Mouse (Mus musculus) left cerebral cortex, adult 9 months (tissue): Measurements from ENCODE around the gene Slc40a1.

Source experiments
- DNase-seq, 2 experiments: peaks; one replicate each; pipeline ENCODE4 v3.0.0; 2022; ENCODE audit warnings: low spot score in 2 of 2

Gene Slc40a1

GRCm38 (mm10) chr1:45926393-45926763, at the start of gene Slc40a1:
Gene Slc40a1, minus strand, starts transcription at chr1:45926523.
- no peak for DNase-seq

GRCm38 (mm10) chr1:45971314-45971713, 45.0 kb upstream of the Slc40a1 start:
- no peak for DNase-seq

- DNase-seq, result no peak
Observed at GRCm38 (mm10) chr1:45948988-45949387, 22.7 kb upstream of the Slc40a1 start.

DNA sequence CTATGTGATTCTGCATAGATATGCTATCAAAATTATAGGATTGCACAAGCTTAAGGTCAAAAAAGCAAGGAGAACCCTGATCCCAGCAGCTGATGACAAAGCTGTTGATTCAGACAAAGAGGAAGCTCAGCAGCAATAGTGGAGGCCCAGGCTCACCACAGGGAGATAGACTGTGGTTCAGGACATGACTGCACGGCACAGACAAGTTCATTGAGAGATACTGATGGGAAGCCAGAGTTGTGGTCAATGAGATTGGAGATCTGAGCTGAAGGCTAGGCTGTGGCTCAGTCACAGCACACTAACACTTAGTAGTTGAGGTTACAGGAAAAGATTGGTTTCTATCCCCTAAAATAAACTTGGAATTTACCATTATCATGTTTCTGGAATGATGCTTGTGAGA, 21.5 kb upstream of the Slc40a1 start:
- no peak for DNase-seq

- DNase-seq, result no peak
Observed at GRCm38 (mm10) chr1:45931127-45931526, 4.8 kb upstream of the Slc40a1 start.

DNA sequence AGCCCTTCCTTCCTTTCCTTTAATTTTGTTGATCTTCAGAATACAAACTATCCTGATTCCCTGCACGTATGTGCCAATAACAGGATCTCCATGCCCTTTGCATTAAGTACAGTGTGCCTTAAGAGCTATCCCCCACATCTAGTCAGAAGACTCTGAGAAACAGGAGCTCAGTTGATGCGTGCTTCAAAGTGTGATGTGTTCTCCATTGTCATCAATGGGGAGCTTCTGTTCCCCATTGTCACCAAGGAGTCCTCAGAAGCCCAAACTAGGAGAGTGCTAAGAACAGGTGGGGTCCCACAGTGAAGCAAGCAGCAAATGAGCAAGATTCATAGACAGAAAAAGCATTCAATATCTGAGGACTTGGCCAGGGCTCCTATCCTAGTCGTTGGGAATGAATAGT, 588 bp upstream of the Slc40a1 start:
- no peak for DNase-seq

DNA sequence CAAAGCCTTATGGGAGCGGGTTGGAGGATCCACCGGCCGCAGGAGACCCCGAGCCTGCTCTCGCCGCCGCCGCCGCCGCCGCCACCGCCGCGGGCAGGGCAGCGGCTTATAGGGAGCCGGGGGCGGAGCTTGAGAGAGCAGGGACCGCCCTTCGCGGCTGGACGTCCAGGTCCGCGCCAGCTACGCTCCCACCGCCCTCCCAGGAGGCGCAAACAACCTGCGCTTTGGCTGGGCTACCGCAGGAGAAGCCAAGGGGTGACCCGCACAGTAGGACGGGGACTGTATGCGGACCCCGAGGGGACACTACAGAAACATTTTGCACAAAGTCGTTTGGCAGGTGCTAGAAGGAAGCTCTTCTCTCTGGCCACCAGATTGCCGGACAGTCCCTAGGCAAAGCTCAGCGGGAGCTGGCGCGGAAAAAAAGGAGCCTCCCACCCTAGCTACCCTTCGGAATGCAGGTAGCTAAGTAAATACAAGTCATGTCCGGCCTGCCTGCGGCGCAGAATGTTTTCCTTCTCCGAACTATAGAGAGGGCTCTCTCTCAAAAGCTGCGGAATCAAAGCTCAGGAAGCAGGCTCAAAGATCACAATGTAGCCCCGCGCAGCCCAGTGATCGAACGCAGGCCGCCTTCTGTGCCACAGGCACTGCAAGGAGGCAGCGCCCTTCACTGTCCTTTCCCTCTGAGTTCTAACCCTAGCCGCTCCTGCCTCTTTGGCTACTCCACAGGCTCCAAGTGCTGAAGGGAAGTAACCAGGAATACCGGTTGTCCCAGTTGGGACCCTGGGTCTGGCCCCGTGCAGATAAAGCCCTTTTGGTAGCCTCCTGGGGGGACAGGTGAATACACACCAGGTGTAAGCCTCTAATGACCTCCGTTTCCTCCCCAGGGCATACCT, 577 bp downstream of the Slc40a1 start:
- peak; percentile 9 to 55 for DNase-seq

- no peak for DNase-seq
Observed at GRCm38 (mm10) chr1:45925131-45925499, 1.2 kb downstream of the Slc40a1 start.

DNA sequence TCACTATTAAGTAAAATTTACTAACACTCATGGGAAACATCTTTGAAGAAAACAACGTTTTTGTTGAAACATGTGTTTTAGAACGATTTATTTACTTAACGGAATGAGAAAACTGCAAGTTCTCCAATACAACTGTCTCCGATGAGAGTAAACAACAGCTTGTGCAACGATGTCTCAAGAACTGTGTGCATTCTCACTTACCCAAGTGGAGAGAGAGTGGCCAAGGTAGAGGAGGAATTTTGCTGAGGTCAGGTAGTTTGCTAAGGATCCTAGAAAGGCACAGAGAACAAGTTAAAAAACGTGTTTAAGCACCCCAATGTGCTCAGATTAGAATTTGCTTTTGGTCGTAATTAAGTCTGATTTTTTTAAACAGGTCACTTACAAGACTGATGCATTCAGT, 1.8 kb downstream of the Slc40a1 start:
- no peak for DNase-seq

DNA sequence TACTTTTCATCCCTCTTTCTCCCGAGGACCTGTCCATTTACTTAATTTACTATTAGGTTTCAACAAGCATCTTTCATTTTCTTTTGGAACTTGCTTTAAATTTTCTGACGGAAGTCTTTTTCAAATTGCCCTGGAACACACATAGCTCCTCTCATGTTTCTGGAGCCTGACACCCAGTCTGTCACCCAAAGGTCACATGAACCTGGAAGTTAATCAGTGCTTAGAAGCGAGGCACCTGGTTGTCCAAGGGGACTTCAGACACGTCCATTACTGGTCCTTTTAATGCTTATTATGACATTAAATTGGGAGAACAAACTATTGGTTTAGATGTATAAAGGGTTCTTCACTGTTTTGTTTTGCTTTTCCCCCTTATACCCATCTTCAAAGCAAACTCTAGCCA, 3.0 kb downstream of the Slc40a1 start:
- DNase-seq, result no peak

DNA sequence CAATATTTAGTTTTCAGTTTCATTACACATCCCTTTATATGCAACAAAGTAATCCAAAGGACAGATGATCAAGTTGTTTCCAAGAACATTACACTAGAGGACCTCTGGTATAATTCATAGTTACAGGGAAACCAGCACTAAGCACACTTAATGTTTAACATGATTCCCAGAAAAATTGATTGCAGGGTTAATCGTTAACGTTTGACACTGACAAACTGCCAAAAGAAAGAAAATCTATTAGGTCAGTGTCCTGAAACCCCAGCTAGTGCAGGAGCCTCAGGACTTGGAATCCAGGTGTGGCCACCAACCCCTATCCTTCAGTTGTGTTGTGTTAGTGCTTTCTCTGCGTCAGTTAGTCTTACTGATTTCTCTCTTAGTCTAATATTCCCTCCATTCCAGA, 5.6 kb downstream of the Slc40a1 start:
- no peak for DNase-seq

DNA sequence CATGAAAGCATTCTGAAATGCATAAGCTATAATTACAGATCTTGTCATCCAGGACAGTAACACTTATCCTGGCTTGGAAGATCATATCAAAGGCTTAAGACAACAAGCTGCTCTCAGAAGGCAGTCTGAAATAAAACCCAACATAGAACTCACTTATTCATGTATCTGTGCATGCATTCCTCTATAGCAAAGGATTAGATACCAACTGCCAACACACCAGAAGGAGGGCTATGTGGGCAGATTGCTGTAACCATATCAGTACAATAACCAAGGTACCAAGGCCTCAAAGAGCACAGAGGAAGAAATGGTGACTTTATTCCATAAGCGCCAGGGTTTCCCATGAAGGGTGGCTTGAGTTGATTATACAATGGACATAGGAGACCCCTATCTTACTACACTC, 6.6 kb downstream of the Slc40a1 start:
- no peak for DNase-seq

DNA sequence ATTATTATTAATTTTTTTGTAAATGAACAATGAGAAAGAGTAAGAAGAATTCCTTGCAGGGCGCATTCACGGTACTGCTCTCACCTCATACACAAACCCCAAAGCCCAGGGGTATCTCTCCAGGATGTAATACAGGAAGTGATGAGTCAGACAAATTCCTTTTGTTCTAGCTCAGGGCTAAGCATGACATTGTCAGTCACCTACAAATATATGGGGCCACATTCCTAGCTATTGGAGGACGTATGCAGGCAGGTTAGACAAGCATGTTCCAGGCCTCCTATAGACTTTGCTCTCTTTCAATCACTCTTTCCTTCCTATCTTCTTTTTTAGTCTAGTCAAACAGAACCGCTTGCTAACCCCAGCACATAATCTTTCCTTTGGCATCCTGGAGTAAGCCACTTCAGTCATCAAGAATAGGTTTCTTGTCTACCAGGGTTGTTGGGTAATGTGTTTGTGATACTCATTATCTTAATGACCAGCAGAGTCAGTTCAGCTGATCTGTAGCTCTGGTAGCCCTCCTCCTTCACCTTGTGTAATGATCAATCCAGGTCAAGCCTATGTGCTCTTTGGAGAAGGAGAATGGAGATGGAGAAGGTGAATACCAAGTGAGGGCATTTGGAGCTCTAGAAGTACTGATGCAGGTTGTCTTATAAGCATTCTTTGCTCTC, 9.1 kb downstream of the Slc40a1 start:
- no peak for DNase-seq

DNA sequence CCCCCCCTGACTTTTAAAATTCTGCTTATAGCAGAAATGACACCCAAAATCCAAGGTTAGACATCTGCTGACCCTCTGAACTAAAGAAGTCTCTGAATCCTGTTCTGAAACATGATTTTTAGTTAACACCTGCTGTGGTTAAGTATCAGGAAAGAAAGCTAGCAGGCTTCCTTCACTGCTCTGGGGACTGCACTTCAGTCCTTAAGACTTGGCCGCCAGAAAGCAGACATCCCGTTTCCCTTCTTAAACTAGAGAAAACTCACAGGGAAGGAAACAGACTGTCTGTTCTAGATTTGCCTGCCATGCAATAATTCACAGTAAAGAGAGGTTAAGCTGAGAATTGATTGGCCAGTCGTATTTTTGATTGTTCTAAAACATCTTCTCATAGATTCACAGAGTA, 10.1 kb downstream of the Slc40a1 start:
- no peak for DNase-seq

DNA sequence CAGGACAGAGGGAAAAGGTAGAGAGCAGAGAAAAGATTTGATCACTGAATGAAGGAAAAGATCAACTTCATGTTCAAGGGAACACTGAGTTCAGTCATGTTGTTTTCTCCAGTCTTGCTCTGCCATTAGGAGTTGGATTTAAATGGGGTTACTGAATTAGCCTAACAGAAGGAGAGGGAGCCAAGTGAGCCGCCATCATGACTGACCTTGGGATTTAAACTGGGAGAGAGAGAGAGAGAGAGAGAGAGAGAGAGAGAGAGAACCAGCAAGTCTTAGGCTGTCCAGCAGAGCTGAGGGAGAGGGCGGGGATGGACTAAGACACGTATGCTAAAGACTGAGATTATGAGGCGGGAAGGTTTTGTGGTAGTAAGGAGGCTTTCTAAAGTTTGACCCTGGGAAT, 12.1 kb downstream of the Slc40a1 start:
- no peak for DNase-seq

DNA sequence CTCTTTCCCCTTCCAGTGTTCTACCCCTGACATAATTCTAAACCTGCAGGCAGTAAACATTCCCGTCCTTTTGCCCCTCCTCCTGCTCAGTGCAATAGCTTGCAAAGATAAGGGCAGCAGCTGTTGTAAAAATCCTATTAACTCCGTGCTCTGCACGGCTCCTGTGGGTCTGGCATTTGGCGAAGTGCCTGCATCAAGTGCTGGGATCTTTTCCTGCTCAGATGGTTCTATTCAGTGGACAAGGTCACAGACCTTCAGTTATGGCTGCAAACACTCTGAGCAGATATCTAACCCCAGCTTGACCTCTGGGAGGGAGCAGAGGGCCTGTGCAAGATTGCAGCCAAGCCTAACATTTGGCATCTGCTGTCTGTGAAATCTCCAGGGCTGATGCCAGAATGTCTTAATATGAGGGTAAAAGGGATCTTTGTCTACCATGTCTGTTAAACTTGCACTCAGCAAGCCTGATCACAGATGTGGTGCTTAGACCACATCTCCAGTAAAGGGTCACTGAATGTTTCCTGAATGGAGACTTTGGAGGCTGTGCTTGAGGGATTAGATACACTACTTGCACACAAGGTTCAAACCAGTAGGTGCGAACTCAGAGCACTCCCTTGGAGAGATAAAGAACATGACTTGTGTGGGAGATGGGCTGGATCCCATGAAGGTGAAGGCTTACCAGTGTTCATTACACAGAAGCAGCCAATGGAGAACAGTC, 21.1 kb downstream of the Slc40a1 start:
- DNase-seq, result no peak

GRCm38 (mm10) chr1:45904161-45904560, 22.2 kb downstream of the Slc40a1 start:
- no peak for DNase-seq

DNA sequence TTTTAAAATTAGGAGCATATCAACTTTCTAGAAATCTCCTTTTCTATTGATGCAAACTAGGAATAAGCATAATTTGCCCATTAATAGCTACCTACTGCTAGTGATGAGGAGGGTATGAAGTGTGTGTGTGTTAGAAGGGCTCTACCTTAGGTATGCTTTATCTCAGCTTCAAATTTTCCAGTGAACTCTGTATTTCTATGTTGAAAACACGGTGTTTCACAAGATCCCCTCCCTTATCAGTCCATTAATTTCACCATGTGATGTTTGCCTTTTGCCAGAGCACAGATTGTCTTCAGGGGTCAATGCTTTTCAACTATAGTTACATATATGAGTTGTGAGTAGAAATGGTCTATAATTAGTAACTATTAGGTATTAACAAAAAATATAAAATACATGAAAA, 28.3 kb downstream of the Slc40a1 start:
- DNase-seq, result no peak

DNA sequence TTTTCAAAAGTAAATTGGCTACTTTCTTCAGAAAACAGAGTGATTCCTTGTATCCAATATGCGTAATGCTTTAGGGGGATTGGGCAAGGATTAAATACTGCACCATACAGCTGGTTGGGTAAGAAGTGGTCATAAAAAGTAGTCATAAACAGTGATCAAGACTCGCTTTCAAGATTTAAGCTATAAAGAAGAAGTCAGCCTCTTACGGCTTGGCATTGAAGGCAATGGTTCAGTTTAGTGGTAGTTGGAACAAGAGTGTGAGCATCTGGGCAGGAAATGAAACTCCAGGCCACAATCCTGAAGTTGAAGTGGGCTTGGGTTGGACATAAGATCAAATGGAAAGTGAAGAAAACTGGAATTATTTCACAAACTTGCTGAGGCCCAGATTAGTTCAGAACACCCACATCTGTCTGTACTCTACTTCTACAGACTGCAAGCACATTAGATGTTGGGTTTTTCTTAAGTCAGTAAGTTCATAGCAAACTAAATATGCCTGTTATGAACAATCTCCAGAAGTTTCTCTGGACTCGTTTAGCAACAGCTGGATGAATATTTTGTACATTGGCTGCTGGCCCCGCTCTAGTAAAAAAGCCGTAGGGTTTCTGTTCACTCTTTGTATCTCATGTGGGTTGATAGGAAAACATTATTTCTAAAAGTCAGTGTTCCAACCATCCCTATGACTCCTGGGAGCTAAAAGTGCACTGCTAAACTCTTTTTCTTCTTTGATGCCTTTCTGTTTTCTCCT, 32.0 kb downstream of the Slc40a1 start:
- DNase-seq, result no peak

DNA sequence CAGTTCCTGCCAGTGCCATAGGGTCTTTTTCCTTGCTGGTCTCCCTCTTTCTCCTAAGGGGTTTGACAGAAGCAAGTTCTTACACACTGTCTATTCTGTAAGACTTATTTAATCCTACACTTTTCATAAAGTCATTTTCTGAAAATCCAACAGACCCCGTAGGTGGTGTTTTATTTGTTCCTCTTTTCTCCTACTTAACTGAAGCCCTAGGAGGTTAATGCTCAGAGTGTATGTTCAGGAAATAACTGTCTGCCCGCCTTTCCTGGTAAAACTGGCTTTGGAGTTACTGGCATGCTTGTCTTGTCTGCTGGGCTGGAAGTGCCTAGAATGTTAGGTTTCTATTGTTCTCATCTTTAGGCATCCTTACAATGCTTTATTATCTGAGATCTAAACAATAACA, 34.3 kb downstream of the Slc40a1 start:
- no peak for DNase-seq

DNA sequence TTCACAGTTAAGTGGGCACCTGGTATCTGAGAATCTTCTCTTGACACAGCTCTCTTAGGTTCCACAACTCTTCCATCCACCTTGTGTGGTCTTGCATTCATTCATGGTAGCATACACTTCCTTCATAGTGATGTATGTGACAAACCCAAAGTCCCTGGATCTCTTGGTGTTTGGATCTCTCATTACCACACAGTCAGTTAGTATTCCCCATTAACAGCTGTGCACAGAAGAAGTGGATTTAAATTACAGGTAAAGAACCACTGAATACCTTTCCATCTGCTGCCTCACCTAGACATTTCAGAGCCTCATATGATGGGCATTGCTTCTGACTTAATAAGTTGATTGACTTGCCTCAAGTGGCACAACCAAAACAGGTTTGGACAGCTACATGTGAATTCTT, 36.1 kb downstream of the Slc40a1 start, which contains the start of gene Gm5269:
Gm5269 (minus strand) TSS at position 101 of the 400 bp plus-strand sequence.
- no peak for DNase-seq

DNA sequence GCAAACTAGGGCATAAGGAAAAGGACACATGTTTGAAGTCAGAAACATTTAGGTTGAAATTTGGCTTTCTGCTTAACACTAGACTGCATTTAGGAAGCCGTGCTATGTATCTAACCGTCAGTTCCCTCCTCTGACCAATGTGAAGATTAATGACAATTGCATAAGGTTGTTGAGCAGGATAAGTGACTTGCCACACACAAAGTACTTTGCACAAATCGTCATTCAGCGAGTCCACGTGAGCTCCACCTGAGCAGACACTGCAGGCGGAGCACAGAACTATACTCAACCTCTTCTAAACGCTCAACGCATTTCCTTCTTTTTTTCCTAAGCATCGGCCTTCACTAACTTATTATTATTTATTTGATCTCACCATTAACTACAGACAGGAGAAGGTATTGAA, 39.5 kb downstream of the Slc40a1 start:
- DNase-seq, result no peak
